Mouse (Mus musculus): ENCODE results near the gene Haus3. TPM values are rescaled to one million over a fixed set of nuclear protein-coding genes. Genes with fewer than 3 reads are reported as not detected.

Gene Haus3
- polyA plus RNA-seq (2015; fragmentation: Nextera tagmentation; extraction: Ambion mirVana): 10.1 and 12.9 TPM in 2 replicates

GRCm38 (mm10) chr5:34168950-34169891 is at the start of gene Haus3, which contains the start of gene Poln:
Gene Haus3 (minus strand): TSS chr5:34169527.
Gene Poln (minus strand): TSS chr5:34169448.

GRCm38 (mm10) chr5:34187601-34188316 is 18.4 kb upstream of the Haus3 start, which contains the start of gene Mxd4:
Gene Mxd4 (minus strand): TSS chr5:34187720.

Other genes starting within 250 kb of the Haus3 start
- 21.1 and 22.2 TPM in 2 replicates for gene Nelfa, start 233.1 kb downstream of the Haus3 start, polyA plus RNA-seq (2015; fragmentation: Nextera tagmentation; extraction: Ambion mirVana)
- gene Gm1673, start 186.1 kb downstream of the Haus3 start, polyA plus RNA-seq (2015; fragmentation: Nextera tagmentation; extraction: Ambion mirVana): 20.2 and 22.3 TPM in 2 replicates
- 0.05 and 0.08 TPM in 2 replicates for gene Nat8l, start 173.5 kb downstream of the Haus3 start, polyA plus RNA-seq (2015; fragmentation: Nextera tagmentation; extraction: Ambion mirVana)
- 0.28 and 0.30 TPM in 2 replicates for gene Poln, start 79 bp downstream of the Haus3 start, polyA plus RNA-seq (2015; fragmentation: Nextera tagmentation; extraction: Ambion mirVana)
- 27.8 and 28.7 TPM in 2 replicates for gene Mxd4, start 18.2 kb upstream of the Haus3 start, polyA plus RNA-seq (2015; fragmentation: Nextera tagmentation; extraction: Ambion mirVana)
- gene Zfyve28, start 118.9 kb upstream of the Haus3 start, polyA plus RNA-seq (2015; fragmentation: Nextera tagmentation; extraction: Ambion mirVana): 0.72 and 0.98 TPM in 2 replicates
- 0.11 TPM in 1 of 2 replicates, not detected in the other for gene Cfap99, start 119.1 kb upstream of the Haus3 start, polyA plus RNA-seq (2015; fragmentation: Nextera tagmentation; extraction: Ambion mirVana)
- 88.7 and 102 TPM in 2 replicates for gene Rnf4, start 166.8 kb upstream of the Haus3 start, polyA plus RNA-seq (2015; fragmentation: Nextera tagmentation; extraction: Ambion mirVana)
- gene Fam193a, start 200.4 kb upstream of the Haus3 start, polyA plus RNA-seq (2015; fragmentation: Nextera tagmentation; extraction: Ambion mirVana): 4.3 and 5.2 TPM in 2 replicates

Data from urinary bladder, postnatal 0 days (tissue).